Mouse (Mus musculus) kidney, postnatal 36 days (tissue): ENCODE results near the gene Efemp1.
A peak's percentile ranks its signal among the peaks of the same experiment; 100 is the strongest.

Experiments
- DNase-seq, 2 experiments: peaks; one replicate each; pipeline ENCODE4 v3.0.0; 2021 to 2022; ENCODE audit warnings: mixed read lengths in 2 of 2

Gene Efemp1

DNA sequence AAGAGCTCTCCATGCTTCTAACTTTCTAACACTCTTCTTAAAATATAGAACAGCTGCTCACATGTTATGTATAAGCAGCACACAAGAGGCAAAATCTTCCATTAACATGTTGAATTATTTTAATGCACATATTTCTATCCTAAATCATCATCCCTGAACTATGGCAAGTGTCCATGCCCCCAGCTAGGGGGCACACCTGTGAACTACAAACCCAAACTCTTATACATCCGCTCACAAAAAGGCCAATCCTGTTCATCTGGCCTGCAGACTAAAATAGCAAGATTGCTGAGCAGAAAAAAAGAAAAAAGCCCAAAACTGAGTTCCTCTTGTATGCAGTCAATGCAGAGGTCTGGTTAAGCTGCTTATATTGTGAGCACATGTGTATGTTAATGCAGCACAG, 86.6 kb downstream of the Efemp1 start:
- no peak for DNase-seq

- DNase-seq: no peak
Measured at GRCm38 (mm10) chr11:28951586-28952210, 98.7 kb downstream of the Efemp1 start.

DNA sequence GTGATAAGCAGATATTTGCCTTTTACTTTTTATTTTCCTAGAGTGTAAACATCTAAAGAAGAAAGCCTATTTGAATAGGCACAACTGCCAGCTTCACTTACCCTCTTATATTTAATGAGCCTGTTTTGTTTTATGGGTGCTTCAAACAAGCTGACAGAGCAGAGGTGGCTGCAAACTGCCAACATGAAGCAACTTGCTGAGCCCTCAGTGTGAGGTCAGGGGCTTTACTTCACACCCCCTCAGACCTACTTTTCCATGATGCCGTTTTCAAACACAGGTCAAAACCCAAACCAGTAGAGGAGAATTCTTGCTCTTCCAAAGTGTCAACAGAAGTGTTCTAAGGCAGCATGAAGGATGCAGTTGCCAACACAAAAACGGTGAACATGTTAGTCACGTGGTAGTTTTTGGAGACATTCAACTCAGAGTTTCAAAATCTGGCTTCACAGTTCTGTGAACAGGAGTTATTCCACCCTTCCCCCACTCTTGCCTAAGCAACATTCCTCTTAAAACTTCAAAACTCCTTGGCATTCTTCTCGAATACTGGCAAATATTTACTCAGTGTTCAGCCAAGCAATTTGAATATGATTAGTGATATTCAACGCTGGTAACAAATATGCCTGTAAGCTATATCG, 101.8 kb downstream of the Efemp1 start:
- DNase-seq: peak; percentile 31 to 79

DNA sequence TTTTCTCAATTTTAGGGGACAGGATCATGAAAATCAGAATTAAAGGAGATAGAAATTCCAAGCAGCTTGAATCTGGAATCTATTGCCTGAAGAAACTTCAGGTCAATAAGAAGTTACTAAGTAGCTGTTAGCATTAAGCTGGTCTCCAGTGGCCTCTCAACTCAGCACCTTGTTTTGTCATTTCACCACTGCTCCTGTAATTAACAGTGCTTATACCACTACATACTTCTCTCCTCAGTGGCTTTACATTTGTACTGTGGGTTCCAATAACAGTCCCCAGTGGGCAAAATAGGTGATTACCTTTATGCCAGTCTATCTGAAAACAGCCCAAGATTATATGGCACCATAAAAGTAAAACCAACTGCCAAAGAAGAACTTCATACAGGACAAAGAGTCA, 102.3 kb downstream of the Efemp1 start:
- no peak for DNase-seq

GRCm38 (mm10) chr11:28961381-28961780, 108.4 kb downstream of the Efemp1 start:
- DNase-seq: peak in 1 of 2 experiments; percentile 12
